Mouse (Mus musculus) intestine, embryonic 16.5 days (tissue): ENCODE measurements around the gene Ep400. TPM values are rescaled to one million over a fixed set of nuclear protein-coding genes. Genes with fewer than 3 reads are reported as not detected.

ENCODE experiments used
- ATAC-seq: fragments of 200-750 bp; cut with Nextera tagmentation; 2 replicates; pipeline ENCODE4 v1.8.0; 2017; ENCODE audit warnings: moderate TSS enrichment, moderate library complexity
- H3K27ac ChIP-seq: fragments of 300-500 bp; sonication (generic); 2 replicates; pipeline ENCODE4 v1.5.1; 2014; ENCODE audit warnings: mild to moderate bottlenecking, low read length
- H3K27me3 ChIP-seq: fragments of 300-500 bp; sonication (generic); replicated peaks from 2 replicates; pipeline ENCODE4 v1.6.1; 2014; ENCODE audit warnings: low read length, control low read depth, mixed read lengths; ENCODE audit not compliant: control insufficient read depth, insufficient read depth
- H3K36me3 ChIP-seq: fragments of 300-500 bp; sonication (generic); 2 replicates; pipeline ENCODE4 v1.6.1; 2014; ENCODE audit warnings: low read length, control low read depth; ENCODE audit not compliant: control insufficient read depth, insufficient read depth
- H3K4me1 ChIP-seq: fragments of 300-500 bp; sonication (generic); 2 replicates; pipeline ENCODE4 v1.6.1; 2014; ENCODE audit warnings: low read length, control low read depth, mixed read lengths; ENCODE audit not compliant: control insufficient read depth, insufficient read depth
- H3K4me2 ChIP-seq: fragments of 300-500 bp; sonication (generic); 2 replicates; pipeline ENCODE4 v1.6.1; 2014; ENCODE audit warnings: low read depth, low read length, control low read depth
- H3K4me3 ChIP-seq: fragments of 300-500 bp; sonication (generic); 2 replicates; pipeline ENCODE4 v1.5.1; 2014; ENCODE audit warnings: mild to moderate bottlenecking, low read length
- H3K9ac ChIP-seq: fragments of 300-500 bp; sonication (generic); 2 replicates; pipeline ENCODE4 v1.6.1; 2014; ENCODE audit warnings: low read depth, low read length
- H3K9me3 ChIP-seq: fragments of 300-500 bp; sonication (generic); 2 replicates; pipeline ENCODE4 v1.6.1; 2016; ENCODE audit warnings: low read length, control low read depth; ENCODE audit not compliant: control insufficient read depth
- WGBS: fragments of 180-500 bp; shearing (Covaris S2); extraction: QIAGEN DNeasy Blood & Tissue Kit; methylation state at CpG from one replicate; pipeline ENCODE4 v1.1.7; 2014; 5-methylcytosine and 5-hydroxymethylcytosine counted together
- polyA plus RNA-seq: library from polyadenylated mRNA; unstranded; fragments of >200 nt; fragmentation: Nextera tagmentation; extraction: Ambion mirVana; gene quantifications from 2 replicates; pipeline ENCODE4 v1.2.1, GENCODE M21; 2015

Ep400 gene
- polyA plus RNA-seq, 1 experiment from 2014 or later, result 37.2 TPM

GRCm38 (mm10) chr5:110802809-110803208 is 32.3 kb upstream of the Ep400 start:
- H3K36me3 ChIP-seq, result peaks cover 8% of the 10 kb centered on the region
- no peak for ATAC-seq

GRCm38 (mm10) chr5:110802186-110802585 is 31.7 kb upstream of the Ep400 start:
- Histone ChIP-seq H3K36me3 (peaks cover 8% of the 10 kb centered on the region), H3K4me3 (no peak overlapping the region), H3K9me3 (no peaks in the 10 kb centered on the region), H3K27me3 (no peaks in the 10 kb centered on the region), H3K9ac (no peak overlapping the region), H3K4me1 (peaks cover 4% of the 10 kb centered on the region), H3K4me2 (no peak overlapping the region), H3K27ac (no peak overlapping the region)
- ATAC-seq, result no peak
- 64% methylated on average over 4 of the region's 4 CpGs for WGBS

More at GRCm38 (mm10) chr5:110802809-110803208, 32.3 kb upstream of the Ep400 start:
- Histone ChIP-seq H3K9ac (no peak overlapping the region), H3K4me1 (peaks cover 11% of the 10 kb centered on the region), H3K4me3 (no peak overlapping the region), H3K4me2 (no peak overlapping the region), H3K9me3 (no peaks in the 10 kb centered on the region), H3K27me3 (no peaks in the 10 kb centered on the region), H3K27ac (no peak overlapping the region)

- Histone ChIP-seq H3K4me2 (no peak overlapping the region), H3K36me3 (peaks cover 13% of the 10 kb centered on the region), H3K9me3 (no peaks in the 10 kb centered on the region), H3K4me1 (peaks cover 4% of the 10 kb centered on the region; the same call in 1 of the 2 replicates), H3K4me3 (no peak overlapping the region), H3K27me3 (no peaks in the 10 kb centered on the region), H3K9ac (no peak overlapping the region), H3K27ac (no peak overlapping the region)
- ATAC-seq, result peak; percentile 33; the same call in 1 of the 2 replicates
- WGBS, result 82% methylated on average over 3 of the region's 3 CpGs
Measured at GRCm38 (mm10) chr5:110801036-110801624, 30.6 kb upstream of the Ep400 start.

- 69% methylated on average over 4 of the region's 4 CpGs for WGBS
- no peak overlapping the region for H3K27ac ChIP-seq
- no peaks in the 10 kb centered on the region for H3K9me3 ChIP-seq
- H3K4me2 ChIP-seq, result no peak overlapping the region
- H3K4me1 ChIP-seq, result 0 out of 2 replicates have a peak, but pooled peaks cover 4% of the 10 kb centered on the region
- peak; percentile 70 for ATAC-seq
- peaks cover 33% of the 10 kb centered on the region for H3K36me3 ChIP-seq
- no peak overlapping the region for H3K9ac ChIP-seq
- no peaks in the 10 kb centered on the region for H3K27me3 ChIP-seq
- no peak overlapping the region for H3K4me3 ChIP-seq
Measured at GRCm38 (mm10) chr5:110797696-110798095, 27.2 kb upstream of the Ep400 start.

GRCm38 (mm10) chr5:110794363-110794762 is 23.8 kb upstream of the Ep400 start:
- Histone ChIP-seq H3K9ac (no peak overlapping the region), H3K4me3 (no peak overlapping the region), H3K4me2 (no peak overlapping the region), H3K27ac (no peak overlapping the region), H3K36me3 (peaks cover 48% of the 10 kb centered on the region), H3K27me3 (no peaks in the 10 kb centered on the region), H3K4me1 (no peaks in the 10 kb centered on the region), H3K9me3 (no peaks in the 10 kb centered on the region)
- no peak for ATAC-seq
- 91% methylated on average over 7 of the region's 7 CpGs for WGBS

- Histone ChIP-seq H3K4me2 (no peak overlapping the region), H3K27me3 (no peaks in the 10 kb centered on the region), H3K4me3 (no peak overlapping the region), H3K27ac (no peak overlapping the region), H3K36me3 (peaks cover 34% of the 10 kb centered on the region), H3K9me3 (no peaks in the 10 kb centered on the region), H3K4me1 (no peaks in the 10 kb centered on the region), H3K9ac (no peak overlapping the region)
- peak; percentile 61 for ATAC-seq
- 60% methylated on average over 5 of the region's 5 CpGs for WGBS
Measured at GRCm38 (mm10) chr5:110788684-110789083, 18.2 kb upstream of the Ep400 start.

GRCm38 (mm10) chr5:110786081-110786835 is 15.7 kb upstream of the Ep400 start:
- Histone ChIP-seq H3K4me1 (no peaks in the 10 kb centered on the region), H3K9ac (no peak overlapping the region), H3K4me2 (no peak overlapping the region), H3K27me3 (no peaks in the 10 kb centered on the region), H3K36me3 (peaks cover 26% of the 10 kb centered on the region), H3K4me3 (no peak overlapping the region), H3K9me3 (no peaks in the 10 kb centered on the region), H3K27ac (no peak overlapping the region)
- 73% methylated on average over 11 of the region's 11 CpGs for WGBS
- peak; percentile 47 for ATAC-seq

GRCm38 (mm10) chr5:110783150-110783549 is 12.6 kb upstream of the Ep400 start:
- H3K4me3 ChIP-seq, result no peak overlapping the region
- H3K4me1 ChIP-seq, result 0 out of 2 replicates have a peak, but pooled peaks cover 9% of the 10 kb centered on the region
- ATAC-seq, result no peak
- peaks cover 11% of the 10 kb centered on the region for H3K36me3 ChIP-seq
- 66% methylated on average over 8 of the region's 8 CpGs for WGBS
- H3K4me2 ChIP-seq, result no peak overlapping the region
- no peaks in the 10 kb centered on the region for H3K27me3 ChIP-seq
- no peak overlapping the region for H3K9ac ChIP-seq
- H3K27ac ChIP-seq, result no peak overlapping the region
- H3K9me3 ChIP-seq, result no peaks in the 10 kb centered on the region

- ATAC-seq, result no peak; the same call in 1 of the 2 replicates
- H3K27me3 ChIP-seq, result no peaks in the 10 kb centered on the region
Measured at GRCm38 (mm10) chr5:110781529-110782238, 11.2 kb upstream of the Ep400 start.

More at GRCm38 (mm10) chr5:110781529-110782238, 11.2 kb upstream of the Ep400 start:
- H3K9me3 ChIP-seq, result no peaks in the 10 kb centered on the region
- H3K9ac ChIP-seq, result no peak overlapping the region
- no peak overlapping the region for H3K27ac ChIP-seq
- H3K4me2 ChIP-seq, result no peak overlapping the region
- H3K36me3 ChIP-seq, result 0 out of 2 replicates have a peak, but pooled peaks cover 6% of the 10 kb centered on the region
- H3K4me1 ChIP-seq, result 0 out of 2 replicates have a peak, but pooled peaks cover 9% of the 10 kb centered on the region
- 85% methylated on average over 7 of the region's 7 CpGs for WGBS
- H3K4me3 ChIP-seq, result no peak overlapping the region
